Mouse (Mus musculus) gastrocnemius, adult 2 months (tissue): ENCODE measurements around the gene Nkx2-5. TPM values are rescaled to one million over a fixed set of nuclear protein-coding genes. Genes with fewer than 3 reads are reported as not detected.

Experiments used
- DNase-seq: peaks from one replicate; pipeline ENCODE4 v3.0.0; 2022
- H3K27ac ChIP-seq: fragments of 200-600 bp; 2 replicates; pipeline ENCODE4 v1.8.1; 2022; ENCODE audit warnings: mild to moderate bottlenecking
- H3K4me3 ChIP-seq: fragments of 200-600 bp; 2 replicates; pipeline ENCODE4 v1.8.1; 2022; ENCODE audit warnings: mild to moderate bottlenecking, moderate library complexity
- CTCF ChIP-seq: fragments of 200-600 bp; IDR thresholded peaks from 2 replicates; pipeline ENCODE4 v1.8.1; 2022; ENCODE audit warnings: antibody characterized with exemption, mild to moderate bottlenecking, moderate library complexity
- intact Hi-C: fragments of 180-260 bp; cut with DNase I; formaldehyde crosslinking; loops from one replicate; pipeline ENCODE4 v1.15.1; 2025
- total RNA-seq, 2 experiments: library from RNA; stranded (reverse); gene quantifications; 2 replicates each; pipeline ENCODE4 v1.2.3; 2021

Gene Nkx2-5
- total RNA-seq, 2 experiments from 2014 or later: not detected

GRCm38 (mm10) chr17:26873502-26873901 is 28.7 kb upstream of the Nkx2-5 start:
- Histone ChIP-seq H3K27ac (no peak overlapping the region), H3K4me3 (no peak overlapping the region)
- DNase-seq: no peak
- intact Hi-C loops: no loop called here
- TF ChIP-seq CTCF: no peak

GRCm38 (mm10) chr17:26872870-26873269 is 28.1 kb upstream of the Nkx2-5 start:
- no peak overlapping the region for H3K27ac ChIP-seq

GRCm38 (mm10) chr17:26868756-26869155 is 23.9 kb upstream of the Nkx2-5 start:
- intact Hi-C loops: no loop called here
- Histone ChIP-seq H3K27ac (no peak overlapping the region), H3K4me3 (no peak overlapping the region)

More at GRCm38 (mm10) chr17:26872870-26873269, 28.1 kb upstream of the Nkx2-5 start:
- no peak for DNase-seq
- TF ChIP-seq CTCF: no peak
- intact Hi-C loops: no loop called here
- H3K4me3 ChIP-seq: no peak overlapping the region

GRCm38 (mm10) chr17:26865156-26865555 is 20.3 kb upstream of the Nkx2-5 start:
- Histone ChIP-seq H3K4me3 (no peak overlapping the region), H3K27ac (no peak overlapping the region)
- no peak for DNase-seq
- no peak for TF ChIP-seq CTCF
- intact Hi-C loops: no loop called here

More at GRCm38 (mm10) chr17:26868756-26869155, 23.9 kb upstream of the Nkx2-5 start:
- no peak for DNase-seq
- TF ChIP-seq CTCF: no peak

- Histone ChIP-seq H3K4me3 (no peak overlapping the region), H3K27ac (no peak overlapping the region)
- no peak for TF ChIP-seq CTCF
- intact Hi-C loops: no loop called here
- DNase-seq: no peak
Measured at GRCm38 (mm10) chr17:26864343-26864742, 19.5 kb upstream of the Nkx2-5 start.

GRCm38 (mm10) chr17:26861793-26862192 is 17.0 kb upstream of the Nkx2-5 start:
- TF ChIP-seq CTCF: no peak
- H3K27ac ChIP-seq: peak overlapping the region; percentile 20; the same call in 1 of the 2 replicates

GRCm38 (mm10) chr17:26861383-26861782 is 16.6 kb upstream of the Nkx2-5 start:
- Histone ChIP-seq H3K27ac (peak overlapping the region; percentile 20; the same call in 1 of the 2 replicates), H3K4me3 (no peak overlapping the region)
- peak; percentile 36 for DNase-seq
- intact Hi-C loops: no loop called here
- TF ChIP-seq CTCF: no peak

More at GRCm38 (mm10) chr17:26861793-26862192, 17.0 kb upstream of the Nkx2-5 start:
- no peak overlapping the region for H3K4me3 ChIP-seq
- DNase-seq: no peak
- intact Hi-C loops: no loop called here

- no peak overlapping the region for H3K27ac ChIP-seq
- DNase-seq: no peak
- no peak for TF ChIP-seq CTCF
- H3K4me3 ChIP-seq: no peak overlapping the region
- intact Hi-C loops: no loop called here
Measured at GRCm38 (mm10) chr17:26860906-26861305, 16.1 kb upstream of the Nkx2-5 start.

- no peak for TF ChIP-seq CTCF
- intact Hi-C loops: no loop called here
- H3K4me3 ChIP-seq: no peak overlapping the region
- DNase-seq: no peak
- no peak overlapping the region for H3K27ac ChIP-seq
Measured at GRCm38 (mm10) chr17:26852262-26852661, 7.5 kb upstream of the Nkx2-5 start.

- H3K27ac ChIP-seq: no peak overlapping the region
- intact Hi-C loops: no loop called here
- no peak overlapping the region for H3K4me3 ChIP-seq
Measured at GRCm38 (mm10) chr17:26851136-26851460, 6.3 kb upstream of the Nkx2-5 start.

GRCm38 (mm10) chr17:26850358-26851135 is 5.7 kb upstream of the Nkx2-5 start:
- no peak for TF ChIP-seq CTCF
- H3K27ac ChIP-seq: no peak overlapping the region
- no peak for DNase-seq
- intact Hi-C loops: no loop called here
- H3K4me3 ChIP-seq: peak overlapping the region; percentile 61

More at GRCm38 (mm10) chr17:26851136-26851460, 6.3 kb upstream of the Nkx2-5 start:
- no peak for TF ChIP-seq CTCF
- no peak for DNase-seq

GRCm38 (mm10) chr17:26849746-26850357 is 5.0 kb upstream of the Nkx2-5 start:
- no peak for DNase-seq
- H3K27ac ChIP-seq: no peak overlapping the region
- intact Hi-C loops: no loop called here
- H3K4me3 ChIP-seq: peak overlapping the region; percentile 61
- no peak for TF ChIP-seq CTCF

- Histone ChIP-seq H3K27ac (no peak overlapping the region), H3K4me3 (peak overlapping the region; percentile 61)
- DNase-seq: no peak
- TF ChIP-seq CTCF: no peak
- intact Hi-C loops: no loop called here
Measured at GRCm38 (mm10) chr17:26849106-26849745, 4.4 kb upstream of the Nkx2-5 start.
